Mouse (Mus musculus) cerebellum, adult 2 months (tissue): ENCODE data around the gene Tnf. TPM values are rescaled to one million over a fixed set of nuclear protein-coding genes. Genes with fewer than 3 reads are reported as not detected.
A peak's percentile ranks its signal among the peaks of the same experiment; 100 is the strongest.

ENCODE experiments used
- DNase-seq, 2 experiments: peaks; one replicate each; pipeline ENCODE4 v3.0.0; 2021
- H3K27ac ChIP-seq: fragments of 200-500 bp; 2 replicates; pipeline ENCODE4 v1.5.1; 2012; ENCODE audit warnings: low read length, control low read depth, inconsistent platforms; ENCODE audit not compliant: insufficient read depth
- H3K27me3 ChIP-seq: fragments of 200-500 bp; 2 replicates; pipeline ENCODE4 v1.6.1; 2012; ENCODE audit warnings: inconsistent platforms, mild to moderate bottlenecking, low read length, moderate library complexity; ENCODE audit not compliant: control insufficient read depth, insufficient read depth
- H3K4me1 ChIP-seq: fragments of 200-500 bp; 2 replicates; pipeline ENCODE4 v1.6.1; 2011; ENCODE audit warnings: low read length; ENCODE audit not compliant: control insufficient read depth, insufficient read depth
- H3K4me3 ChIP-seq: fragments of 200-500 bp; replicated peaks from 2 replicates; pipeline ENCODE3; 2011; ENCODE audit warnings: mild to moderate bottlenecking, low read depth, low read length, control low read depth; ENCODE audit not compliant: insufficient read depth
- CTCF ChIP-seq: fragments of 200-500 bp; IDR thresholded peaks from 2 replicates; pipeline ENCODE4 v1.5.1; 2011; ENCODE audit warnings: low read depth, mild to moderate bottlenecking, control low read depth, low read length, moderate library complexity, borderline replicate concordance; ENCODE audit not compliant: insufficient read depth
- POLR2A ChIP-seq: fragments of 200-500 bp; IDR thresholded peaks from 2 replicates; pipeline ENCODE4 v1.6.1; 2011; ENCODE audit warnings: low read length, control low read depth, borderline replicate concordance; ENCODE audit not compliant: insufficient read depth
- WGBS: fragments of 180-500 bp; shearing (Covaris S2); methylation state at CpG from one replicate; pipeline ENCODE4 v1.1.7; 2018; 5-methylcytosine and 5-hydroxymethylcytosine counted together
- polyA plus RNA-seq: library from polyadenylated mRNA; depleted of rRNA; stranded (reverse); fragments of >200 nt; gene quantifications from 2 replicates; pipeline ENCODE4 v1.2.3, GENCODE M21; 2012

Tnf gene
- polyA plus RNA-seq, 1 experiment: not detected

DNA sequence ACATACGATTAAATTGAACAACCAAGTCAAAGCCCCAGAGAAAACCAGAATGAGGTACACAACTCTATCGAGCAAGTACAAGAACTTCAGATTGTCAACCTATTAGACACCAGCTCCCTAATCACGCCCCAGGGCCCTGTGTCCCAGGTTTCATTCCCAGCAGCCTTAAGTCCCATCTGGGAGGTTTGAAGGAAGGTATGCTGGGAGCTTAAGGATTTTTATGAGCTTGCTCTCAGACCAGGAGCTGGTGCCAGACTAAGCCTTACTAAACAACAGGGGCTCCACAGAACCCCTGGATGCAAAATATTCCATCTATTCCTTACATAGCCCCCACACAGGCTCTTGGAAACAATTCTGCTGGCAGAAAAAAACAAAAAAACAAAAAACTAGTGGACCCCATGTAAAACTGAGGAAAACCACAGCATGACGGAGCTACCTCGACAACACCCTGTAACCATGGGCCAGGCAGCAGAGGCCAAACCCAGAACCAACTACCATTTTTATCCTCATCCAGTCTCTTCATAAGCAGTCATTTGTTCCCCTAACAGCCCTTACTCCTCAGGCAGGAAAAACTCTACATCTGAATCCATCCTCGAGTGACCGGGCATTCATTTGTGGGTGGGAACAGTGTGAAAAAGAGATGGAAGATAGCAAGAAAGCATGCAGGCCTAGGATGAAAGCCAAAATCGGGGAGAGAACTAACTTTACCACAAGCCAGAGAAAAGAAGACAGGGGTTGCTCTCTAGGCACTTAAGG lies 38.3 kb downstream of the Tnf start:
- WGBS: 2% methylated on average over 8 of the region's 8 CpGs
- H3K4me1 ChIP-seq: peaks cover 13% of the 10 kb centered on the region; the same call in 1 of the 2 replicates
- no peaks in the 10 kb centered on the region for H3K27me3 ChIP-seq
- peak overlapping the region; percentile 98 for H3K4me3 ChIP-seq
- no peak for TF ChIP-seq CTCF
- TF ChIP-seq POLR2A: no peak
- peak overlapping the region; percentile 82; the same call in 1 of the 2 replicates for H3K27ac ChIP-seq
- no peak for DNase-seq

DNA sequence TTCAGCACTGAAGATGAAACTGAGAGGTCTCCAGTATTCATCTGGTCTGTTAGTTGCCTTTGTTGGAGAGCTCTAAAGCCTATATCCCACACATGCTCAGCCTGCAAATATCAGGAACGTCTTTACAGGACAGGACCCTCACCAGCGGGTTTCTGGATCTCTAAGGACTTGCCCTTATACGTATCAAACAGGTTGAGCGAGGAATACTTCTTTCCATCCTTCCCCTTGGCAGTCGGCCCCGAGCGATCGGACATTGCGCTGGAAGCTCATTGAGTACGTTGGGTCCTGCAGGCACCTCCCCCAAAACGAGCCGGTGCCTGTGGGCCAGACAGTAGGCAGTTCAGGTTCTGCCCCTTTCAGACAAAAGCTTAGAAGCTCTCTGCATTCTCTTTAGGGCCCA lies 39.1 kb downstream of the Tnf start:
- peak overlapping the region; percentile 30 for H3K4me3 ChIP-seq
- H3K27me3 ChIP-seq: no peaks in the 10 kb centered on the region
- TF ChIP-seq POLR2A: no peak
- no peak for TF ChIP-seq CTCF
- peaks cover 13% of the 10 kb centered on the region; the same call in 1 of the 2 replicates for H3K4me1 ChIP-seq
- 2% methylated on average over 12 of the region's 12 CpGs for WGBS
- DNase-seq: peak in 1 of 2 experiments; percentile 50
- H3K27ac ChIP-seq: no peak overlapping the region

DNA sequence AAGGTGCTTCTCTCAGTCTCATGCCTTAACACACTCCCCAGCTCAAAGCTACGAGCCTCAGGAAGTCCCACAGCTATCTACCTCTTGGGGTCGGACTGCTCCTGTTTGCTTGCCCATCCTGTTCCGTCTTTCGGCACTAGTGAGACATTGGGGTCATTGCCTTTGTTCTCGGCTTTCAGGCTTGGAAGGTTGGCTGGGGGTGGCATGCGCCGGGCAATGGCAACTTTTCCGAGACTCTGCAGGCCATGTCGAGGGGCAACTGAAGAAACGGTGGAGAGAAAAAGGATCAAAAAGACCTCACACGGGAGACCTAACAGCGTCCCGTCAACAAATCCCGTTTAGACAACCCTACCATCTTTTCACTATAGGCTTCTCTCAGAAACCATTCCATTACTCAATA lies 39.7 kb downstream of the Tnf start:
- peaks cover 13% of the 10 kb centered on the region; the same call in 1 of the 2 replicates for H3K4me1 ChIP-seq
- no peak overlapping the region for H3K4me3 ChIP-seq
- no peak overlapping the region for H3K27ac ChIP-seq
- no peaks in the 10 kb centered on the region for H3K27me3 ChIP-seq
- no peak for DNase-seq
- 39% methylated on average over 14 of the region's 14 CpGs for WGBS
- TF ChIP-seq POLR2A (no peak), CTCF (no peak)

DNA sequence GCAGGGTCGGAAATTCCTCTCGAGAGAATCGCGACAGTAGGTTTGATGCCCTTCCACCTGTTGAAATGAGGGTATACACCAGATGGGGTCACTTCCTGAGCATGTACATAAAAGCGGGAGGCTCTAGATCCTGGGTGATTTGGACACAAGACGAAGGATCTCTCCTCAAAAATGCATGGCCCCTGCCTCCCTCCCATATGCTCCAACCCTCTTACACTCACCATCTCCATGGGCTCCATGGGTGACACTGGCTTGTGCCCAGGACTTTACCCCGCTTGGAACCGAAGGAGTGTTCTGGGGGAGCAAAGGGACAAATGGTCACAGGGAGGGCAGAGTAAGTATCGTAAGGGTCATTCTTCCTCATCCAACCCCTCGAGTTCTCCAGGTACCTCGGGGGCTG lies 40.4 kb downstream of the Tnf start:
- DNase-seq: no peak
- Histone ChIP-seq H3K4me1 (peaks cover 13% of the 10 kb centered on the region; the same call in 1 of the 2 replicates), H3K27me3 (no peaks in the 10 kb centered on the region), H3K4me3 (no peak overlapping the region), H3K27ac (no peak overlapping the region)
- no peak for TF ChIP-seq POLR2A
- TF ChIP-seq CTCF: no peak
- WGBS: 25% methylated on average over 11 of the region's 11 CpGs

DNA sequence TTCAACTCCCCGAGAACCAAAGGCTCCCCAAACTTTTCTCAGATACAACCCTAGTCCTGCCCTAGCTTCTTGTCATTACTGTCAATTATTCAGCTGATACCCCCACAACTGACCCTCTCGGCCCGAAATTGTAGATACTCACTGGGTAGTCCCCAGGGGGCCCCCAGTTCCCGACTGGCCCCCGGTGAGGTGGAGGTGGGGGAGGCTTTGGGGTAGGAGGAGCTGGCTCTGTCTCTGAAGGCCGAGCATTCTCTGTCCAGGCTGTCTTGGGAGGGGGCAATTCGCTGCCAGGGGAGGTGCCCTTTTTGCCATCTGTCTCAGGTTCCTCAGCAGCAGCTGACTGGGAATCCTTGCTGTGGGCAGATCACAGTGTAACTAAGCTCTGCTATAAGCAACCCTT lies 42.2 kb downstream of the Tnf start:
- DNase-seq: no peak
- 29% methylated on average over 7 of the region's 7 CpGs for WGBS
- H3K4me3 ChIP-seq: no peak overlapping the region
- no peaks in the 10 kb centered on the region for H3K27me3 ChIP-seq
- peaks cover 13% of the 10 kb centered on the region; the same call in 1 of the 2 replicates for H3K4me1 ChIP-seq
- no peak overlapping the region for H3K27ac ChIP-seq
- no peak for TF ChIP-seq POLR2A
- no peak for TF ChIP-seq CTCF

DNA sequence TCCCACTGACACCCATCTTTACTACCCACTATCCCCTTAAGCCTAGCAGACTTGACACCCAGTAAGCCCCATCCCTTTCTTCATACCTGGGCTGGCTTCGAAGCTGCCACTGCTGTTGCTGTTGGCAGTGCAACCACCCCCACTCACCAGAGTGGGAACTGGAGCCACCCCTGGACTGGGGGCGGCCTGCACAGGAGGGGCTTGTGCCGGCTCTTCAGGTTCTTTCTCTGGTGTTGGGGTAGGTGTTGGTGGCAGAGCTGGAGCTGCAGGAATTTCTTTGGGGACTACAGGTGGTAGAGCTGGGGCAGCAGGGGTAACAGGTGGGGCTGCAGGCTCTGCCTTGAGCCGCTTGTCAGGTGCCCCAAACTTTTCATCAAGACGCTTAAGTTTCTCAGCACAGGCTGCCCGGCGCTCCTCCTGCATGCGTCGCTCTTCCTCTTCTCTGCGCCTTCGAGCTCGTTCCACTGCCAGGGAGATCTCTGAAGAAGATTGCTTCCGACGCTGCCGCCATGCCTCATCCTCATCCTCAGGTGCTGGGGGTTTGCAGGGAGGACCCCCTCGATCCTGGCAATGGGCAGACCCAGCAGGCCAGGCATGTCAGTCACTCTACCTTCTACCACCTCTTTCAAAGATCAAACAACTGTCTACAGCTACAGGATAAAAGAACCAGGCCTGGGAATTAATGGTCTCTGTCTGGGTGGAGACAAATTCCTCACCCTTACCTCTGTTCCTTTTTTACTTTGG lies 42.8 kb downstream of the Tnf start:
- DNase-seq: no peak
- 91% methylated on average over 16 of the region's 16 CpGs for WGBS

DNA sequence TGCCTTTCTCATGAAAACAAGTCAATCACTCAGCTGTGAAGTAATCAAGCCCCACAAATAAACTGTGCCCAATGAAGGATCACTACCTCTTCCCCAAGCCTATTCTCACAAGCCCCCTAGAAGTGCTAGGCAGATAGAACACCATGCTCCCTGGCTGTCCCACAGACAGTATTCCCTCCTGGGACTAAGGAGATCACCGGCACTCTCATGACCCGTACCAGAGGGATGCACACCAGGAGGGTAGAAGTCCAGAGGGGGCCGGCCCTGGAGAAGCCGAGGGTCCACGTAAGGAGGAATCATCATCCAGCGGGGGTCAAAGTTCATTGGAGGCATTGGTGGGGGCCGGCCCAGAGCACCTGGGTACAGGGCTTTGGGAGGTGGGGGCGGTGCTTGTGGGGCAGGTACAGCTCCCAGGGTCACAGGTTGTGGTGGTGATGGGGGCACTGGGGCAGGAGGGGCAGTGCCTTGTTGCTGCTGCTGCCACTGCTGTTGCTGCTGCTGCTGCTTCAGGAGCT lies 44.1 kb downstream of the Tnf start:
- no peak overlapping the region for H3K4me3 ChIP-seq
- no peak for DNase-seq
- no peaks in the 10 kb centered on the region for H3K27me3 ChIP-seq
- 86% methylated on average over 8 of the region's 8 CpGs for WGBS
- H3K27ac ChIP-seq: no peak overlapping the region
- H3K4me1 ChIP-seq: peaks cover 13% of the 10 kb centered on the region; the same call in 1 of the 2 replicates
- TF ChIP-seq POLR2A: no peak
- TF ChIP-seq CTCF: no peak

More for the DNA sequence above, 42.8 kb downstream of the Tnf start:
- Histone ChIP-seq H3K27me3 (no peaks in the 10 kb centered on the region), H3K4me1 (peaks cover 13% of the 10 kb centered on the region; the same call in 1 of the 2 replicates), H3K4me3 (no peak overlapping the region), H3K27ac (no peak overlapping the region)
- TF ChIP-seq POLR2A: no peak
